15 mouse cellular contexts compared by ENCODE assay signal in genomic region chr13:103794688-103795543, GRCm38 (mm10). TPM values are rescaled to one million over a fixed set of nuclear protein-coding genes. Genes with fewer than 3 reads are reported as not detected.
A peak's percentile ranks its signal among the peaks of the same experiment; 100 is the strongest.
DNase-seq lines count a peak whose midpoint lies in the region; ATAC-seq and TF ChIP-seq lines count a peak whose summit lies in the region.
"Had no signal": no experiment of that assay in that cellular context is flagged by ENCODE, and none has a peak within 500 bp of the region (broad histone marks: within the 10 kb centered on the region; RNA-seq: fewer than 3 reads in every experiment).

No protein-coding gene starts in this region.

- 55% methylated on average over 9 of the region's 9 CpGs for WGBS in hindbrain, embryonic 11.5 days
- WGBS in midbrain, embryonic 14.5 days: 29% methylated on average over 9 of the region's 9 CpGs
- WGBS in stomach, postnatal 0 days: 75% methylated on average over 9 of the region's 9 CpGs

- DNase-seq in embryo, embryonic 10.5 days (ENCODE audit: low spot score): peak; percentile 30
- DNase-seq in embryo, embryonic 11 days: no peak
- DNase-seq in R1 (ENCODE audit: low read depth, low spot score): peak; percentile 57
- DNase-seq in hindbrain, embryonic 11.5 days (ENCODE audit: low spot score): peak; percentile 53
- peak; percentile 59 for DNase-seq in midbrain, embryonic 14.5 days
- DNase-seq in lung, postnatal 10 days: no peak
- DNase-seq in right cerebral cortex, postnatal 14 days: no peak
- no peak for DNase-seq in stomach, postnatal 0 days (ENCODE audit: low spot score)
- DNase-seq: cerebellum, adult 9-11 months; gastrocnemius, adult 2 months had no signal

- H3K9me3 ChIP-seq in hindbrain, embryonic 11.5 days (ENCODE audit: control insufficient read depth, low read length): no peaks in the 10 kb centered on the region
- no peaks in the 10 kb centered on the region for H3K9me3 ChIP-seq in midbrain, embryonic 14.5 days (ENCODE audit: control insufficient read depth, low read length)
- H3K9me3 ChIP-seq in stomach, postnatal 0 days (ENCODE audit: control insufficient read depth, low read length): no peaks in the 10 kb centered on the region
- H3K9me3 ChIP-seq: heart, embryonic 13.5 days; limb, embryonic 15.5 days; lung, embryonic 15.5 days had no signal

- no peak for TF ChIP-seq CTCF in stomach, postnatal 0 days (IDR thresholded peaks at IDR 0.05; ENCODE audit: low read depth)

- no peak overlapping the region for H3K27ac ChIP-seq in hindbrain, embryonic 11.5 days (ENCODE audit: low read depth, low read length)
- no peak overlapping the region for H3K27ac ChIP-seq in midbrain, embryonic 14.5 days (replicated peaks; ENCODE audit: low read depth, low read length)
- H3K27ac ChIP-seq in stomach, postnatal 0 days (replicated peaks): no peak overlapping the region
- H3K27ac ChIP-seq: gastrocnemius, adult 2 months; heart, embryonic 13.5 days; layer of hippocampus, adult 2 months; limb, embryonic 15.5 days; lung, embryonic 15.5 days had no signal

- no peak for TF ChIP-seq EP300 in stomach, postnatal 0 days (optimal IDR thresholded peaks at IDR 0.05)

- no peak overlapping the region for H3K9ac ChIP-seq in hindbrain, embryonic 11.5 days (ENCODE audit: low read depth, low read length)
- no peak overlapping the region for H3K9ac ChIP-seq in midbrain, embryonic 14.5 days (replicated peaks; ENCODE audit: low read length)
- H3K9ac ChIP-seq in stomach, postnatal 0 days (ENCODE audit: low read length): no peak overlapping the region
- H3K9ac ChIP-seq: heart, embryonic 13.5 days; limb, embryonic 15.5 days; lung, embryonic 15.5 days had no signal

- no peak overlapping the region for H3K4me3 ChIP-seq in hindbrain, embryonic 11.5 days (ENCODE audit: low read depth, low read length)
- H3K4me3 ChIP-seq in midbrain, embryonic 14.5 days (replicated peaks; ENCODE audit: low read depth, low read length): no peak overlapping the region
- H3K4me3 ChIP-seq in stomach, postnatal 0 days (ENCODE audit: low read depth, low read length): no peak overlapping the region
- H3K4me3 ChIP-seq: gastrocnemius, adult 2 months; heart, embryonic 13.5 days; layer of hippocampus, adult 2 months; limb, embryonic 15.5 days; lung, embryonic 15.5 days had no signal

- H3K4me1 ChIP-seq in hindbrain, embryonic 11.5 days (replicated peaks; ENCODE audit: control insufficient read depth, insufficient read depth, low read length): no peaks in the 10 kb centered on the region
- H3K4me1 ChIP-seq in midbrain, embryonic 14.5 days (ENCODE audit: control insufficient read depth, insufficient read depth, low read length): no peaks in the 10 kb centered on the region; the same call in 1 of the 2 replicates
- no peaks in the 10 kb centered on the region for H3K4me1 ChIP-seq in stomach, postnatal 0 days (replicated peaks; ENCODE audit: control insufficient read depth, insufficient read depth)
- H3K4me1 ChIP-seq: heart, embryonic 13.5 days; limb, embryonic 15.5 days; lung, embryonic 15.5 days had no signal

- ATAC-seq in hindbrain, embryonic 11.5 days (ENCODE audit: low FRiP score): peak; percentile 93
- peak; percentile 76; the same call in 1 of the 2 replicates for ATAC-seq in midbrain, embryonic 14.5 days (ENCODE audit: low FRiP score, low TSS enrichment)
- no peak for ATAC-seq in stomach, postnatal 0 days (ENCODE audit: low FRiP score, low TSS enrichment)
- ATAC-seq: inflammation-experienced regulatory T-cells, adult 6 months had no signal

- no peaks in the 10 kb centered on the region for H3K36me3 ChIP-seq in hindbrain, embryonic 11.5 days (ENCODE audit: control insufficient read depth, insufficient read depth, low read length)
- no peaks in the 10 kb centered on the region for H3K36me3 ChIP-seq in midbrain, embryonic 14.5 days (ENCODE audit: control insufficient read depth, insufficient read depth, low read length)
- H3K36me3 ChIP-seq in stomach, postnatal 0 days (ENCODE audit: control insufficient read depth, insufficient read depth, low read length): no peaks in the 10 kb centered on the region
- H3K36me3 ChIP-seq: heart, embryonic 13.5 days; limb, embryonic 15.5 days; lung, embryonic 15.5 days had no signal

- H3K27me3 ChIP-seq in hindbrain, embryonic 11.5 days (ENCODE audit: control insufficient read depth, insufficient read depth, low read length): no peaks in the 10 kb centered on the region
- no peaks in the 10 kb centered on the region for H3K27me3 ChIP-seq in midbrain, embryonic 14.5 days (ENCODE audit: control insufficient read depth, insufficient read depth, low read length)
- no peaks in the 10 kb centered on the region for H3K27me3 ChIP-seq in stomach, postnatal 0 days (ENCODE audit: control insufficient read depth, insufficient read depth, low read length)
- H3K27me3 ChIP-seq: heart, embryonic 13.5 days; limb, embryonic 15.5 days; lung, embryonic 15.5 days had no signal

- no peak overlapping the region for H3K4me2 ChIP-seq in hindbrain, embryonic 11.5 days (replicated peaks; ENCODE audit: low read depth, low read length)
- no peak overlapping the region for H3K4me2 ChIP-seq in midbrain, embryonic 14.5 days (ENCODE audit: low read length)
- H3K4me2 ChIP-seq in stomach, postnatal 0 days (replicated peaks; ENCODE audit: low read depth): no peak overlapping the region
- H3K4me2 ChIP-seq: heart, embryonic 13.5 days; limb, embryonic 15.5 days; lung, embryonic 15.5 days had no signal

RNA-seq across cellular contexts. Expression of gene Srek1, which starts 20.5 kb away (rescaled TPM):
- 101 and 136 TPM in 2 replicates for polyA plus RNA-seq in hindbrain, embryonic 11.5 days (2014; fragmentation: Nextera tagmentation; extraction: Ambion mirVana)
- polyA plus RNA-seq in midbrain, embryonic 14.5 days (2014; fragmentation: Nextera tagmentation; extraction: Ambion mirVana): 85.6 and 89.9 TPM in 2 replicates
- 25.0 and 28.8 TPM in 2 replicates for polyA plus RNA-seq in stomach, postnatal 0 days (2015; fragmentation: Nextera tagmentation; extraction: Ambion mirVana)

Comparison
In these comparisons a context has a peak if more than half of its experiments do, and no peak if none do; other contexts are left out.
1. DNase-seq: peak in embryo, embryonic 10.5 days (single experiment), R1 (single experiment), hindbrain, embryonic 11.5 days (single experiment) and midbrain, embryonic 14.5 days (single experiment); none in embryo, embryonic 11 days (single experiment), lung, postnatal 10 days (single experiment), right cerebral cortex, postnatal 14 days (single experiment) and stomach, postnatal 0 days (single experiment).